Mouse (Mus musculus) A20 (cell line): ENCODE results near the gene Mgl2.

ENCODE experiments used
- DNase-seq: peaks from one replicate; pipeline ENCODE4 v3.0.0-alpha.2; 2011; ENCODE audit warnings: low read depth, low spot score

The Mgl2 gene

GRCm38 (mm10) chr11:70170291-70170690 lies 40.2 kb downstream of the Mgl2 start:
- DNase-seq: no peak

- DNase-seq: no peak
Measured at GRCm38 (mm10) chr11:70171181-70171580, 41.1 kb downstream of the Mgl2 start.

GRCm38 (mm10) chr11:70171847-70172246 lies 41.7 kb downstream of the Mgl2 start:
- peak; percentile 65 for DNase-seq

- peak; percentile 10 for DNase-seq
Measured at GRCm38 (mm10) chr11:70172298-70172697, 42.2 kb downstream of the Mgl2 start.

- no peak for DNase-seq
Measured at GRCm38 (mm10) chr11:70174491-70174890, 44.4 kb downstream of the Mgl2 start.

- peak; percentile 19 for DNase-seq
Measured at GRCm38 (mm10) chr11:70177647-70178046, 47.5 kb downstream of the Mgl2 start.

GRCm38 (mm10) chr11:70178311-70178710 lies 48.2 kb downstream of the Mgl2 start:
- DNase-seq: no peak

- no peak for DNase-seq
Measured at GRCm38 (mm10) chr11:70178756-70179155, 48.6 kb downstream of the Mgl2 start.

GRCm38 (mm10) chr11:70179401-70179800 lies 49.3 kb downstream of the Mgl2 start:
- DNase-seq: peak; percentile 31

GRCm38 (mm10) chr11:70180496-70180895 lies 50.4 kb downstream of the Mgl2 start:
- DNase-seq: no peak

- DNase-seq: no peak
Measured at GRCm38 (mm10) chr11:70185120-70185519, 55.0 kb downstream of the Mgl2 start.
